Mouse (Mus musculus): ENCODE data around the gene Itga9.

DNA sequence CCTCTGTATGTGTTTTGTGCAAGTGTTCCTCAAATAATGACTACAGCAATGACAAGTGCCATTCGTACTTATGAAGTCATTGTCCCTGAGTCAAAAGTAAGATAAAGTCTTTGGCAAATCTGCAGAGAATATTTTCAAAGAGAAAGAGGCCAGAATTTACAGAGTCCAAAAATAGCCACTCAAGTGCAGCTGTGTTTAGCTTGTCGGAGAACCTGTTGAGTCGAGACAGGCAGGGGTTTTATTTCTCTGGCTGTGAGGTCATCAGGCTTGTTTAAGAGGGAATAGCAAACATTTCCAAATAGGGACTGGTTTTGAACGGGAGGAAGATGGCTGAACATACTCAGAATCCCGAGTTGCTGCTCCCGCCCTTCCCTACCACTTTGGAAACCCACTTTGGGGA is 125.2 kb downstream of the Itga9 start:
- TF ChIP-seq CTCF (IDR thresholded peaks at IDR 0.05; ENCODE audit: low read depth): no peak
- no peak for TF ChIP-seq EP300 (IDR thresholded peaks at IDR 0.05; ENCODE audit: low read depth)

Data from liver, postnatal 0 days (tissue).